Comparison of ENCODE assay signal across 13 mouse cellular contexts in the genomic region with DNA sequence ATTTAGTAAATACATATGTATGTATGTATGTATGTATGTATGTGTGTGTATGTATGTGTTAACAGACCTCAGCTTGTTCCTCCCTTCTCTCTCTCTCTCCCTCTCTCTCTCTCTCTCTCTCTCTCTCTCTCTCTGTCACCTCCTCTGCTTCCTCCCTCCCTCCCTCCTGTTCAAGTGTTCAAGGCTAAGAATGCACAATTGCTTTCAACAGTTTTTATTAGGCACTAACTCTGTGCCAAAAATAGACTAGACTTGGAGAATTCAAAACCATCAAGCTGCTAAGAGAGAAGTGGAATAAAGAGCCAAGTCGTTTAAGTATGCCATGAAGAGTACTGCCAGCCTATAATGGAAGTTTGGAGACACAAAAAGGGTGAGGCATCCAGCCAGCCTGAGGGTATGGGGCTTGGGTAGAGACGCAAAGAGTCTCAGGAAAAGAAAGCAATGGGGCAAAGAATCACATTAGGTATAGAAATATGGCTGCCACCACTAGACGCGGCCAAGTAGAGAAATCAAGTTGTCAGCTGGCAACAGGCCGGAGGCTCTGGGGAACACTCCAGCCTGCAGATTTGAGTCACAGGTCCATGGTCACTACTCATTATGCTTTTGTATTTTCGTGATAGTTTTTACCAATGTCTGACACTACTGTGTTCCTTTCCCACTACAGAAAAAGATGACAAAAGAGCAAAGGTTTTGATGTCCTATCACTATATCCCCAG. TPM values are rescaled to one million over a fixed set of nuclear protein-coding genes. Genes with fewer than 3 reads are reported as not detected.
DNase-seq lines count a peak whose midpoint lies in the region; ATAC-seq lines count a peak whose summit lies in the region.
"Had no signal": no experiment of that assay in that cellular context is flagged by ENCODE, and none has a peak within 500 bp of the region (broad histone marks: within the 10 kb centered on the region; RNA-seq: fewer than 3 reads in every experiment).

No protein-coding gene starts in this region.

- H3K27me3 ChIP-seq in heart, embryonic 16.5 days (ENCODE audit: control insufficient read depth, insufficient read depth, low read length): no peaks in the 10 kb centered on the region
- H3K27me3 ChIP-seq: liver, embryonic 15.5 days had no signal

- peak overlapping the region; percentile 96 for H3K27ac ChIP-seq in heart, embryonic 16.5 days (ENCODE audit: low read length)
- H3K27ac ChIP-seq: heart, adult 2 months; liver, embryonic 15.5 days had no signal

- peak; percentile 83 for DNase-seq in heart, adult 11 months
- no peak for DNase-seq in heart, adult 8-10 months (ENCODE audit: low spot score)
- peak; percentile 58 for DNase-seq in adrenal gland, postnatal 10 days
- DNase-seq in adrenal gland, postnatal 25 days: peak; percentile 35
- no peak for DNase-seq in layer of hippocampus, adult 11-12 months (ENCODE audit: low spot score)
- DNase-seq in gastrocnemius, adult 18-20 months (ENCODE audit: low spot score): no peak
- DNase-seq: cerebellum, adult 9-10 months; kidney, adult 8-10 months; kidney, postnatal 25 days; thymus, adult 2 months had no signal

- 0 out of 2 replicates have a peak overlapping the region, but pooled peaks have one; percentile 20 for H3K9ac ChIP-seq in heart, embryonic 16.5 days (ENCODE audit: low read length)
- H3K9ac ChIP-seq: liver, embryonic 15.5 days had no signal

- ATAC-seq in heart, embryonic 16.5 days (replicated peaks; ENCODE audit: extremely low read depth, insufficient read depth, low FRiP score): peak; percentile 72

- H3K9me3 ChIP-seq in heart, embryonic 16.5 days (replicated peaks; ENCODE audit: control insufficient read depth, low read length): no peaks in the 10 kb centered on the region
- H3K9me3 ChIP-seq: liver, embryonic 15.5 days had no signal

- peak overlapping the region; percentile 22 for H3K4me3 ChIP-seq in heart, embryonic 16.5 days (ENCODE audit: low read length)
- H3K4me3 ChIP-seq: heart, adult 2 months; liver, embryonic 15.5 days had no signal

- peaks cover 16% of the 10 kb centered on the region for H3K36me3 ChIP-seq in heart, embryonic 16.5 days (ENCODE audit: control insufficient read depth, insufficient read depth)

- H3K4me1 ChIP-seq in heart, embryonic 16.5 days (ENCODE audit: control insufficient read depth, insufficient read depth, low read length): peaks cover 34% of the 10 kb centered on the region

- peak overlapping the region; percentile 60 for H3K4me2 ChIP-seq in heart, embryonic 16.5 days (ENCODE audit: low read depth, low read length)
- H3K4me2 ChIP-seq: liver, embryonic 15.5 days had no signal

- WGBS in heart, embryonic 16.5 days: 47% methylated on average over 6 of the region's 6 CpGs

RNA-seq across cellular contexts. Expression of a gene that starts 10.2 kb away (rescaled TPM):
- total RNA-seq in heart, adult 8-10 months (2022): 100 to 1,000 TPM; 479 to 576 (median 528) TPM
- 100 to 1,000 TPM; 322 to 368 TPM for total RNA-seq in adrenal gland, postnatal 10 days (2021)
- 148 and 163 TPM in 2 replicates for total RNA-seq in adrenal gland, postnatal 25 days (2021)
- polyA plus RNA-seq in heart, embryonic 16.5 days (2015; fragmentation: Nextera tagmentation; extraction: Ambion mirVana): 236 and 264 TPM in 2 replicates
- total RNA-seq in gastrocnemius, adult 18-20 months (2021): 100 to 1,000 TPM; 401 TPM

Comparison
In these comparisons a context has a peak if more than half of its experiments do, and no peak if none do; other contexts are left out.
1. DNase-seq: peak in heart, adult 11 months (single experiment), adrenal gland, postnatal 10 days (single experiment) and adrenal gland, postnatal 25 days (single experiment); none in heart, adult 8-10 months (single experiment), layer of hippocampus, adult 11-12 months (single experiment) and gastrocnemius, adult 18-20 months (single experiment).